Mouse (Mus musculus): ENCODE data around the gene Pon1.

Pon1 gene

DNA sequence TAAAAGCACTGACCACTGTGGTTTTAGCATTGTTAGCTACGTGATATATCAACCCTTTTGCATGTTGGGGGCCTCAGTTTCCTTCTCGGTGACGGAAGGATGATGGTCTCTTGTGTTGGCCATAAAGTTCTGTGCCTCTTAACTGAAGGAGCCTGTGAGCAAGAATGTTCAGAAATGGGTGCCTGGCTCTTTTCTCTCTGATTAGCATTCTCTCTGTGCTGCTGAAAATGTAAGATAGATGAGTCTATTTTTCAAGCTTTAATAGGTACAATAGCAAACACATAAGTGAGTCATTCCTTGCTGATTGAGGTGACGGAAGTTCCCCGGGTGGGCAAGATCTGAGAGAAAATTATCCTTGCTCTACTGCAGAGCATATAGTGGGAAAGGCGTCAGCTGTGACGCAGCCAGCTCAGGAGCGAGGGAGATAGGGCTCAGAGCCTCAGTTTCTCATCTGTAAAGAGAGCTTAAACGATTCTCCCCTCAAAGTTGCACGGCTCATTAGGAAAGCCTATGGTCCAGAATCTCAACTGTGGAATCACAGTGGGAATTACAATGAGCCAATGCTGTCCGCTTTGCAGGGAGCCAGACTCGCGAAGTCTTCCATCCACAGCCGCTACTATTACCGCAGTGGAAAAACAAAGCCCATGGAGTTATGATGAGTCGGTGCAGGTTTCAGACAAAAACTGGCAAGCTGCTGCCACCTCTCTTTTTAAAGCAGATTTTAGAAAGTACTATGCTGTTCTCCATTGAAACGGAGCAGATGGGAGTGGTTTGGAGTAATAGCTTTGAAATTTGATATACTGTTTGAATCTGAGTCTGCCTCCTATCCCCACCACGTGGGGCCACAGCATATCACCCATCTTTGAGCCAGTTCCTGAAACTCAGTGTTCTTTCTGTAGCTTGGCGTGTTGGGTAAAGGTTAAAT is 15.5 kb downstream of the Pon1 start:
- no peak for DNase-seq (ENCODE audit: low read depth, low spot score)

DNA sequence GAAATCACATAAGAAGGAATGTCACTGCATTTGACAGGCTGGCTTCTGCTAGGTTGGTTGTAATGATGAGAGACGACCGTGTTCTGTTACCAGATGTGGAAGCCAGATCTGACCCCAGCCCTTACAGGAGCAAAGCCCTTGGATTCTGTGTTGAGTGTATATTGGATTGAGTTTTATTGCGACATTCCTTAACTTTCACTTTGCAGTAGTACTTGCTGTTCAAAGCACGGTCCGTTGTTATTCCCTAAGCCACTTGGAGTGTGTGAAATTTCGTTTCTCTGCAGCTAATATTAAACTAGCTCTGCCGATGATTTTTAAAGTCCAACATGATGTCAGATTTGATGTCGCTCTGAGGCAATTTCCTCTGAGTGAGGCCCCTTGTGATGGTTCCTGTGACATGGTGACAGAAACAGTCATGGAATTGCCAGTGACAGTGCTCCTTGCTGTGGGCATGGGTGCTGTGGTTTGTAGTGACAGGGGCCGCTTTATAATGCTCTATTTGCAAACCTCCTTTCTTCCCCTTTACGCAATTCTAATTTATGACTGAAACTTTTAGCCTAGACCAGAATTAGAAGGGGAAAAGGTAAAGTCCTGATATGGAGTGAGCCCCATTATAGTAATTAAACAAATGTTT is 19.4 kb downstream of the Pon1 start:
- DNase-seq (ENCODE audit: low read depth, low spot score) = no peak

DNA sequence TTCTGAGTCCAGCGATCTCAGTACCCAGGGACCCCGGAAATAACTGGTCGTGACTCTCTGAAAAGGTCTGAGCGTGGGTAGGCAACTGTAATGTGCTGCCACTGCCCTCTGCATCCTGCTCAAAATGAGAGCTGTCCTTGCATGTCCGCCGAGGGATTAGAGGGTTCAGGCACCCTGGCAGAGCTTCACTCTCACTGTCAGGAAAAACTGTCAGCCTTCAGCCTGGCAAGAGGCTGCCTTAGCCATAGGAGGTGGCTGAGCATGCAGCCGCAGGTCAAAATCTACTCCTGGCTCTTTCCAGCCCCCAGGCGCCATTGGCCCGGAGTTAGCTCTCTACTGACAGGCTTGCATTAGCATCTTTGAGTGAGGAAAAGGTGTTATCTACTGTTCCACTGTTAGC is 21.2 kb downstream of the Pon1 start:
- DNase-seq (ENCODE audit: low read depth, low spot score) = no peak

- DNase-seq (ENCODE audit: low read depth, low spot score) = no peak
Measured at GRCm38 (mm10) chr6:5171418-5171817, 22.3 kb downstream of the Pon1 start.

DNA sequence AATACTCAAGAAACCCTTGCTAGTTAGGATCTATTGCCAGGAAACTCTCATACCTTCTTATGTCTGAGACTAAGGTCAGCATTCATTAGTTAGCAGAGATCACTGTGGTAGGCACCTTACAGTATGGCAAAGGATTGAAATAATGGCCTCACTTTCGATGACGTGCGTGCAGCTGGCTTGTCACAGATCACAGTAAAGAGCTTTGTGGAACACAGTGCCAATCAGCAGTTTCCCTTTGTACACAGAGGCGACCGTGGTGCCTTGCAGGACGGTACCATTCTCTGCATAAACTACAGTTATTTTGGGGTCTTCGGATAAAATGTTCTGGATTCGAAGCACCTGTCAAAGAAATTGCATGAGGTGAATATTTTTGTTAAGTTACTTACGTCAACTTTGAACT is 25.6 kb downstream of the Pon1 start:
- DNase-seq (ENCODE audit: low read depth, low spot score) = no peak

- DNase-seq (ENCODE audit: low read depth, low spot score) = no peak
Measured at GRCm38 (mm10) chr6:5167051-5167677, 26.6 kb downstream of the Pon1 start.

- no peak for DNase-seq (ENCODE audit: low read depth, low spot score)
Measured at GRCm38 (mm10) chr6:5164855-5165254, 28.9 kb downstream of the Pon1 start.

DNA sequence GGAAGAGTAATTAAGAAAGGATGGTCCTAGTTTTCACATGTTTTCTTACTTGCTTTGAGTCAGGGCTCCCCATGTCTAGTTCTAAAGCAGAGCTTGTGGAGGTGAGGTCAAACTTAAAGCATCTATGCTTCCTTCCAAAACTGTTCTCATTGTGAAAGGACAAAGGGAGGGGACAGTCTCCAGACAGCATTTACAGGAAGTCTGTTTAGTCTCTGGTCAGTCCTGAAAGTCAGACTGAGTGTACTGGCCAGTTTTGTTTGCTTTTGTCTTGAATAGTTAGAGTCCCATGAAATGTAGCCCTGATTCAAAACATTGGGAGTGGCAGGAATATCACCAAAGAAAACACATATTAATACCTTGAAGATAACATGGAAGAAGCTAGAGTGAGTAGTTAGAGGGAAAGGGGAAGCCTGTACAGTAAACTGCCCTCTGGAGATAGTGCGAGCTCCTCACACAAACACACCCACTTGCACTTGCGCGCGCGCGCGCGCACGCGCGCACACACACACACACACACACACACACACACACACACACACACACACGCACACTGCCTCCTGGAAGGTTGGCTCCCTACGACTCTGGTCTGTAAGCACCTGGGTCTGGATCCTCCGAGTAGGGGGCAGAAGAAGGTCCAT is 30.1 kb downstream of the Pon1 start:
- DNase-seq (ENCODE audit: low read depth, low spot score) = no peak

- DNase-seq (ENCODE audit: low read depth, low spot score) = no peak
Measured at GRCm38 (mm10) chr6:5162052-5162451, 31.7 kb downstream of the Pon1 start.

DNA sequence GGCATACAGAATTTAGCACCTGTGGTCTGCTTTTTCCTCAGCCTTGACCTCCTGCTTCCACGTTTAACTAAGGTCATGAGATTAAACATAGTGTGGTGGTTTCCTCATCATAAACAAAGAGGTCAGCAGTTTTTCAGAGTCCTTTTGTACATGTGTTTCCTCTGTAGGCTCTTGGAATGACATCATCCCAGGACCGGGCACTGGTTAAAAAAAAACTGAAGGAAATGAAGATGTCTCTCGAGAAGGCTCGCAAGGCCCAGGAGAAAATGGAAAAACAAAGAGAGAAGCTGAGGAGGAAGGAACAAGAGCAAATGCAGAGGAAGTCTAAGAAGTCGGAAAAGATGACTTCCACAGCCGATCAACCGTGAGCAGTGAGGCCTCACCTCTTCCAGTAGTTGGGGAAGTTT is 34.4 kb downstream of the Pon1 start:
- DNase-seq (ENCODE audit: low read depth, low spot score) = no peak

DNA sequence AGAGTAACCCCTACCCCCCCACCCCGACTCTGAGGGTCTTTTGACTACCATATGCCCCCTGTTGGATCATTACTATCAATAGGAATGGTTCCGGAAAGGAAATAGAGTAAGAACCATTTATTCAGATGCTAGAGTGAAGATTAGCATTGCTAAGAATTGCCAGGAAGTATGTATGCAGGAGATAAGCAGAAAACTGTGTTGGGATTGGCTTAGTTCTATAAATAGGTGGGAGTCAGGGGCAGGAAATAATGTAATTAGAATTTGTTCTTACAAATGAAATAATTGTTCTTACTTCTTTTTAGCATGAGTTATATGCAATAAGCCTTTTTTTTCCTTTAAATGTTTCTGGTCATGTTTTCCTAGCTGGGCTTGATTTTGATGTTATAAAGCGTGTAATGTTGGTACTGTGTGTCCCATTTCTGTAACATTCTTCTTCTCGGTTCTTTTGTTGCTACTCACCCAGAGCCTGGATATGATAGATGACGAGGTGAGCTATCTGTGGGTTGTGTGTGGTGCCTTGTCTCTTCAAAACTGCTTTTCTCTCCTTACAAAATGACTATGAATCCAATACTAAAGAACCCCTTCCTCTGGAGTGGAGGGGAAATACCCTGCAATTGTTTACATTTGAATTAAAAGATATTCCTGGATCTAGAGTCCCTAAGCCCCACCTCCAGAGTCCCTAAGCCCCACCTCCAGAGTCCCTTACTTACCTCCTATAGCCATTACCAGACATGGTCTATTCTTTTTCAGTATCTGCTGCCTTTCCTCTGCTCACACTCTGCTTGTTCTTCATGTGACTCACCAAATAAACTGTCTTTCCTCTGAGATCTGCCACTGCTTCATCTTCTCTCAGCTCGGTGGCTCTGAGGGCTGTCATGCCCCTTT is 37.0 kb downstream of the Pon1 start:
- DNase-seq (ENCODE audit: low read depth, low spot score) = no peak

DNA sequence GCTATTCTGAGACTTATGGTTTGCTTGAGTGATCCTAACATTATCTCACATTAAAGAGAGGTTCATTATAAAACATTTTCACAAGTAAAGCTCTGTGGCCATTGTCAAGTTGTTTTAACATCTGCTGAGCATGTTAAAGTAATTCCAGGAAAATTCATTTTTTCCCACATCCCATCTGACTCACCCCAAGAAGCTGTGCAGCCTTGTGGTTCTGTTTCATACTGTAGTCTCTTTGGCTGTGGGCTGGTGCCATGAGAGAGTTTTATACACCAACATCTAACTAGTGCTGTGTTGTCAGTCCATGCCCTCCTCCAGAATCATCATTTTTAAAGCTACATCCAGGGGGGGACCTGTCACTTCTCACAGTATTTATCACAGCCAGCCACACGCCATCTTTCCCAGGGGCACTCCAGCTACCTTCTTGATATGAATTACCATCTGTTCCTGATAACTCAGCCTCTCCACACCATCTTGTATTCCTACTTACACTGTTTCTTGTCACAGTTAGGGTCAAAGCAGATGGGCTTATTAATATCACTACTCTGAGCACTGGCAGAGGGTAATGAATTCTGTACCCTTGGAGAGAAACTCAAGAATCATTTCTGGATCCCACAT is 38.3 kb downstream of the Pon1 start:
- no peak for DNase-seq (ENCODE audit: low read depth, low spot score)

DNA sequence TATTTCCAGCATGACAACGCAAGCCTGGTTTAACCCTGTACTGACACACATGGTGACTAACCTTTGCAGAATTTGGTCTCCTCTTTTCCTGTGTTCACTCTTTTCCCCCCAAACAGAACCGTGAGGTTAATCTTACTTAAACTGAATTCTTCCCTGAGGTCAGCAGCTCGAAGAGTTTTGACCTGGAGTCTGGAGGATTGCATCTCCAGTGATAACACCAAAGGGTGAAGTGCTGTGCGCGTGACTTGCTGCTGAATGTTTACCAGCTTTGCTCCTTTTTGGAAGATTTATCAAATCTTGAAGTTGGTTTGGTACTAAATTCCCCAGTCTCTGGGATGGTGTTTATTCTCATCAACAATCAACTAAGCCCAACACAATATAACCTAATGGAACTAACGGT is 39.0 kb downstream of the Pon1 start:
- DNase-seq (ENCODE audit: low read depth, low spot score) = no peak

DNA sequence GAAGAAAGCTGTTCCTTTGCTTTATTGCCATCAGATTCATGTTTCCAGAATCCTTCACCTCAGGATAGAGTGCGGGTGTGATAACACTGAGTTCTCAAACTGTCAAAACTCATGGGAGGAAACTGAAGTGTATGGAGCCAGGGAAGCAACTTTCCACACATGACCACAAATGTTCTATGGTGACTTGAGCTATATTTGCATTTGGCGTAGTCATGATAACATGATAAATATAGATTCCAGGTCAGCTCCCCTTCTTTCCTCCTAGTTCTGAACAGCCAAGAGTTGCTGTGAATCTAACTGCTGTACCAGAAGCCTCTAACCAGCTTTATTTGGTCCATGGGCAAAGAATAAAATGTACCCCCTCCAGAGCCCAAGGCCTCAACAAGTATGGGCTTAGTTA is 41.6 kb downstream of the Pon1 start:
- no peak for DNase-seq (ENCODE audit: low read depth, low spot score)

- DNase-seq (ENCODE audit: low read depth, low spot score) = no peak
Measured at GRCm38 (mm10) chr6:5151171-5151570, 42.6 kb downstream of the Pon1 start.

DNA sequence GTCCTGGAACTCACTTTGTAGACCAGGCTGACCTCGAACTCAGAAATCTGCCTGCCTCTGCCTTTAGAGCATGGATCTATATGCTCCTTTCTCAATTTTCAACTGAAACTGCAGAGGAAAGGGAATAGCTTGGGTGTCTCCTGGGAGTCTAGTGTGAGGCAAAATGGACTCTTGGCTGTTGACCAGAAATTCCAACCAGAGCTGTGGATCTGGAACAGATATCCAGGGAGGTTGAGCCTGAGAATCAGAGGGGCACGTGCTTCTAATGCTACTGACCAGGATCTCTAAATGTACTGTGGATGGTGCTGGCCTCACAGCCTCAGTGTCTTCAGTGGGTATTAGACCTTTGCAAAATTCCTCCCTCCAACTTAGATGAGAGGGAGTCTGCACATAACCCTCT is 43.8 kb downstream of the Pon1 start:
- no peak for DNase-seq (ENCODE audit: low read depth, low spot score)

DNA sequence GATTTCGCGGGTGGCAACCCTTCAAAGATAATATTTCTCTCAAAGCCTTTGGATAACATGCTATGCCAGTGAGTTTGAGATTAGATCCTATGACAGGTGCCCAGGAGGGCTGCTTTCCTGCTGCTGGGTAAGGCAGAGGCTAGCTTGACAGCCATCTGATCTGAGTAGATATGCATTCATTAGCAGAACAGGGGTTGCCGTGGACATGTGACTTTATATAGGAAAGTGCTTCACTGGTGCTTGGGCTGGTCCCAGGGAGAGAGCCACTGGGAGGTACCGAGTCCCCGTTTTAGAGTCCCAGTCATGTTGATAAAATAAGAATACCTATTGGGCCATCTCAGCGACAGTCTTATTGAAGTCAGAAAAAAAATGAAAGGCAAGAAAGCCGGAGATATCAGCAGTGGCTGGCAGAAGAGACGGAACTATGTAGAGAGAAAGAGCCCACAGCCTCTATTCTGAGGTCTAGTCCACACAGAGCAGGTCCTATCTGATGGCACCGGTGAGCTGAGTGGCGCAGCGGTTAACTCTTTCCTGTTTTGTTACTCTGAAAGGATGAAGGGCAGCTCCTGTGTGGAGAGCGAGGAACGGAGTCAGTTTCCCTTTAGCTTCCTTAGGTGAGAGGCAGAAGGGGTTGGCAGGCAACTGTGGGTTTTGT is 46.1 kb downstream of the Pon1 start:
- DNase-seq (ENCODE audit: low read depth, low spot score) = no peak

DNA sequence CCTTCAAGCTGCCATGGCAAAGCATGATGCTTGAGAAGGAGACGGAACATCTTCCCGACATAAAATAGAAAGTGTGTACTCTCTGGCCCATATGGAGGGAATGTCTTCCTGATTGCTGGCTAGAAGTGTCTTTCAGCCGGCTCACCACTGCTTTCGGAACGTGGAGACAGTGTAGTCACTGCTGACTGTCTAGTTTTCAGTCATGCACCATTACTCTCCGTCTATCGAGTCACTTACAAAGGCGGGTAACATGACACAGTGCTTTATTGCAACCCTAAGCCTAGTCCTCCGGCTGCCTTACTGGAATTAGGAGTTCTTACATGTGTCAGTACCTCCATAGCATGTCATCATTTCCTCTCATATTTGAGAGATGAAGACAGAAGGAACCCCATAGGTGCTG is 54.1 kb downstream of the Pon1 start:
- DNase-seq (ENCODE audit: low read depth, low spot score) = no peak

DNA sequence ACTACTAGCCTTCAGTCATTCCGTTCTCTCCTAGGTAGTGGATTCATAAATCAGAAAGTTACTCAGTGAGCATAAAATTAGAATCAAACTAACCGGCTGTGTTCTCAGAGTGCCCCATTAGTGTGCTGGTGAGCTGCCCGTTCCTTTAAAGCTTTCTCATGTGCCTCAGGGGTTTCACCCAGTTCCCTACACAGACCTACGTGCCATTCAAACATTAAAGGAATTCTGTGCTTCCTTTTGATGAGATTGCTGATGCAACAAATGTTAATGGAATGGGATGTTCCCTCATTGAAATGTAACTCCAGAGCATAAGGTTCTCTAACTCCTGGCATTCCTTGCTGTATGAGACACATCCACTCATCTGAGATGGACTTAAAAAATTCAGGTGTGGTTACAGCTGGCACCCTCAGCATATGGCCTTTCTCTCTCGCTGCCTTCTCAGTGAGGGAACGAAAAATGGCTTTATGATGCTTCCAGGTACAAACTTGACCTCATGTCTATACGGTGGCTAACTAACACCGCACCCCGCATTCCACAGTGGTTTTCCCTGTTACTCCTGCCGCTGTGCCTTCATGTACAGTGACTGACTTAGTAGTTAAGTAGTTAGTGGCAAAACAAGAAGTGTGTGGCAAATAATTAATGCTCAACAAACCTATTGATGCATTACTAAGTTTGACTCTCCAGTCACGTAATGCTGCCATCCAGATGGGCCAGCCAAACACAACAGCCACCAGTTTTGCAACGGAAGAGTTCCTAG is 54.7 kb downstream of the Pon1 start:
- DNase-seq (ENCODE audit: low read depth, low spot score) = no peak

- no peak for DNase-seq (ENCODE audit: low read depth, low spot score)
Measured at GRCm38 (mm10) chr6:5136046-5136445, 57.7 kb downstream of the Pon1 start.
